Mouse (Mus musculus) heart, embryonic 11.5 days (tissue): ENCODE data around the gene Rfx2. TPM values are rescaled to one million over a fixed set of nuclear protein-coding genes. Genes with fewer than 3 reads are reported as not detected.

Experiments used
- ATAC-seq: fragments of 200-750 bp; cut with Nextera tagmentation; replicated peaks from 2 replicates; pipeline ENCODE4 v1.8.0; 2017; ENCODE audit warnings: moderate library complexity; ENCODE audit not compliant: insufficient number of reproducible peaks, low FRiP score, low TSS enrichment
- H3K27ac ChIP-seq: fragments of 300-500 bp; sonication (generic); 2 replicates; pipeline ENCODE4 v1.5.1; 2014; ENCODE audit warnings: mild to moderate bottlenecking, low read depth, low read length
- H3K27me3 ChIP-seq: fragments of 300-500 bp; sonication (generic); 2 replicates; pipeline ENCODE4 v1.6.1; 2014; ENCODE audit warnings: mild to moderate bottlenecking, low read length, mixed read lengths; ENCODE audit not compliant: control insufficient read depth, insufficient read depth
- H3K36me3 ChIP-seq: fragments of 300-500 bp; sonication (generic); 2 replicates; pipeline ENCODE4 v1.6.1; 2014; ENCODE audit warnings: mild to moderate bottlenecking, low read length, moderate library complexity, mixed read lengths; ENCODE audit not compliant: control insufficient read depth, insufficient read depth
- H3K4me1 ChIP-seq: fragments of 300-500 bp; sonication (generic); 2 replicates; pipeline ENCODE4 v1.6.1; 2014; ENCODE audit warnings: low read length; ENCODE audit not compliant: control insufficient read depth, insufficient read depth
- H3K4me2 ChIP-seq: fragments of 300-500 bp; sonication (generic); 2 replicates; pipeline ENCODE4 v1.6.1; 2014; ENCODE audit warnings: mild to moderate bottlenecking, moderate library complexity
- H3K4me3 ChIP-seq: fragments of 300-500 bp; sonication (generic); 2 replicates; pipeline ENCODE4 v1.5.1; 2014; ENCODE audit warnings: low read depth, low read length
- H3K9ac ChIP-seq: fragments of 300-500 bp; sonication (generic); 2 replicates; pipeline ENCODE4 v1.6.1; 2014; ENCODE audit warnings: mild to moderate bottlenecking, low read depth, low read length, moderate library complexity
- H3K9me3 ChIP-seq: fragments of 300-500 bp; sonication (generic); replicated peaks from 2 replicates; pipeline ENCODE4 v1.6.1; 2016; ENCODE audit warnings: low read length; ENCODE audit not compliant: control insufficient read depth
- WGBS: fragments of 180-500 bp; shearing (Covaris S2); extraction: QIAGEN DNeasy Blood & Tissue Kit; methylation state at CpG from one replicate; pipeline ENCODE4 v1.1.7; 2014; ENCODE audit not compliant: insufficient replicate concordance; 5-methylcytosine and 5-hydroxymethylcytosine counted together
- polyA plus RNA-seq: library from polyadenylated mRNA; unstranded; fragments of >200 nt; fragmentation: Nextera tagmentation; extraction: Ambion mirVana; gene quantifications from 2 replicates; pipeline ENCODE4 v1.2.1, GENCODE M21; 2014

The Rfx2 gene
- polyA plus RNA-seq, 1 experiment from 2014 or later = 3.3 TPM

DNA sequence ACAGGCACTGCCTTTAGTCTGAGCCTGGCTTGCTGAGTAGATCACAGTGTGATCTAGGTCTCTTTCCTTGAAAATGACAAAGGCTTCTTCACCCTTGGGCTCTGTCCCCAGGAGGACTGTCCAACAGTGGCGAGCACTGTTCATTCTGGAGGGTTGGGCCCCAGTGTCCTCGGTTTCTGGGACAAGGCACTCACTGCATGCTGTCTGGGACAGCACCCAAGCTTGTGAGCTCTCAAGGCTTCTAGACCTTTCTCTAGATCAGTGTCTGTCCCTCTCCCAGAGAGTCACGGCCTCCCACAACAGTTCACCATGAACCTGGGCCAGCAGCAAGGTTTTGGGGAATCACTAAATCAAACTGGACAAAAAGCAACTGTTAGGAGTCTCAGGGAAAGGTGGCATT, 38.2 kb downstream of the Rfx2 start:
- Histone ChIP-seq H3K4me3 (no peak overlapping the region), H3K9ac (no peak overlapping the region)
- WGBS = 69% methylated on average over 3 of the region's 3 CpGs

DNA sequence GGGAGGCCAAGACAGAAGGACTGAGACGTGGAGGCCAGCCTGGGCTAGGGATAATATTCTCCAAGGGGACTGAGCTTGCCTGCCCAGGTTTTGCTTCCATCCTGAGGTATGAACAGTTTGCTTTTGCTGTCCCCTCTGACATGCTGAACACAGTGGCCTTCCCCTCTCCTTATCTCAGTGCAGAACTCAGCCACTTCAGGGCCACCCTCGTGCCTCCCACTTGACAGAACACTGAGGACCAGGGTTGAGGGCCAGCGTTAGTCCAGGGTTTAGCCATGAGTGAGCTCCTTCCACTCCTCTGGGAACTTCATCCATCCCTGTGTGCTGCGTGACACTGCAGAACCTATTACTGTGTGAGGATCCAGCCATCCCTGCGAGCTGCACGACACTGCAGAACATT, 41.5 kb downstream of the Rfx2 start:
- WGBS = 62% methylated on average over 6 of the region's 6 CpGs
- H3K36me3 ChIP-seq = no peaks in the 10 kb centered on the region
- no peaks in the 10 kb centered on the region for H3K9me3 ChIP-seq
- H3K4me1 ChIP-seq = peaks cover 10% of the 10 kb centered on the region; the same call in 1 of the 2 replicates
- no peak overlapping the region for H3K9ac ChIP-seq
- no peak overlapping the region for H3K4me2 ChIP-seq
- H3K27me3 ChIP-seq = no peaks in the 10 kb centered on the region
- H3K4me3 ChIP-seq = no peak overlapping the region
- H3K27ac ChIP-seq = no peak overlapping the region
- no peak for ATAC-seq

More for the DNA sequence above, 38.2 kb downstream of the Rfx2 start:
- peaks cover 10% of the 10 kb centered on the region; the same call in 1 of the 2 replicates for H3K4me1 ChIP-seq
- H3K27me3 ChIP-seq = no peaks in the 10 kb centered on the region
- H3K36me3 ChIP-seq = no peaks in the 10 kb centered on the region
- no peaks in the 10 kb centered on the region for H3K9me3 ChIP-seq
- no peak overlapping the region for H3K4me2 ChIP-seq
- ATAC-seq = no peak
- H3K27ac ChIP-seq = no peak overlapping the region

DNA sequence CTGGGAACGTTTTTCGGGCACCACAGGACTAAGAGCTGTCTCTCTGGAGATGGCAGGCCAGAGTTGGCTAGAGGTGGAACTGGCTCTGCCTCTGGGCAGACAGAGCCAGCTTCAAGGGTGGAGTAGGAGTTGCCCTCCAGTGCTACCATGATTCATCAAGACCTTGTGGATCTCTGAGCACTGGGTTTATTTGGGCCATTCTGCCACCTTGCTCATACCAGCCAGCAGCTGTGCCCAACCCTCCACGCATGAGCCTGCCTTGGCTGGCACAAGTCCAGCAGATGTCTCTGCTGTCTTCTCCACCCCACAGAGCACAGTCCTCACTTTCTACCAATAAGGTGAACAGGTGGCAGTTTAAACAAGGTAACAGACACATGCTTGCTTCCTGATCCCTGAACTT, 41.9 kb downstream of the Rfx2 start:
- WGBS = 61% methylated on average over 3 of the region's 3 CpGs
- Histone ChIP-seq H3K9ac (peak overlapping the region; percentile 43; the same call in 1 of the 2 replicates), H3K4me2 (no peak overlapping the region), H3K36me3 (no peaks in the 10 kb centered on the region), H3K27ac (no peak overlapping the region), H3K4me3 (no peak overlapping the region), H3K9me3 (no peaks in the 10 kb centered on the region), H3K4me1 (peaks cover 10% of the 10 kb centered on the region; the same call in 1 of the 2 replicates), H3K27me3 (no peaks in the 10 kb centered on the region)
- ATAC-seq = no peak

DNA sequence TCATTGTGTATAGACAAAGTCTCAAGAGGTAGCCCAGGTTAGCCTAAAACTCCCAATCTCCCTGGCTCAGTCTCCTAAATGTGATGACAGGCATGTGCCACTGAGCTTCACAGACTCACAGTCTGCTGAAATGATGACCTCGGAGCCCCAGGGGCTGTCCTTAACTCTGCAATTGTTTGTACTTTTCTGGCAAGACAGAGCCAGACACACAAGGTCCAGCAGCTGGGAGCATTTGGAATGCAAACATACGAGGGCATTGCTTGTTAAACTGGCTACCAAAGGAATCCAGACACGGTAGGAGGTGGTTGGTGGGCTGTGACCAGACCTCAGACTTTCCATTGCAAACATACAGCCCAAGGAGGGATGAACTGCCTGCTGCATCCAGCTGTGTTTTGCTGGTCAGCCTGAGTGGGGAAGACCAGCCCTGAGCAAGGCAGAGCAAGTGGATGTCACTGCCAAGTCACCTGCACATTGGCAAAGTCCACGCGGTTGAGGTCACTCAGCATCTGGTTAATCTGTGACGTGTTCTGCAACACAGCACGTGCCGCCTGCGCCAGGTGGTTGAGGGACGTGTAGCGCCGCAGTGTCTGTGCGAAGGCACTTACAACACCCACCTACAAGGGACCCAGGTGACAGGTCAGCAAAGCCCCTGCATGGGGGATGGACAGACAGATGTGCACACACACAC, 50.4 kb downstream of the Rfx2 start:
- Histone ChIP-seq H3K9ac (no peak overlapping the region), H3K27ac (no peak overlapping the region)
- 73% methylated on average over 13 of the region's 13 CpGs for WGBS

DNA sequence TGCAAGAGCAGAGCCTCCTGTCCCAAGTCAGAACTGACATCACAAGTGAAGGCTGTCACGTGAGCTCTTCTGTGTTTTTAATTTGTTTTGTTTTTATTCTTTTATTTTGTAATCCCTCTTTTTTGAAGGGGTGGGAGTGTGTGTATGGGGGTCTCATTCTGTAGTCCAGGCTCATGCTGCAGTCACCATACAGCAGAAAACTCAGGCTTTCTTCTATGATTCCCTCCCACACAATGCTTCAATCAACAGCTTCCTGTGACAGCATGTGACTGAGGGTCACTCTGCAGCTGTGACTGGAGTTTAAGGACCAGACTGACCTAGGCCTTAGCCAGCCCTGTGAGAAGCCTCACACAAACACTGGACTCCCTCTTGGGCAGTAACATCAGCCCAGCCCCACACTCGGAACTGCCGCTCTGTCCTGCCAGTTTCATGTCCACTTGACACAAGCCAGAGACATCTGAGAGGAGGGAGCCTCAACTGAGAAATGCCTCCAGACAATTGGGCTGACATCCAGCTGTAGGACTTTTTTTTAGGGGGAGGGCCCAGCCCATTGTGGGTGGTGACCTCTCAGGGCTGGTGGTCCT, 51.9 kb downstream of the Rfx2 start:
- Histone ChIP-seq H3K4me2 (no peak overlapping the region), H3K27ac (peak overlapping the region; percentile 74), H3K27me3 (no peaks in the 10 kb centered on the region), H3K4me1 (peaks cover 23% of the 10 kb centered on the region), H3K9me3 (no peaks in the 10 kb centered on the region; the same call in 1 of the 2 replicates), H3K9ac (no peak overlapping the region), H3K4me3 (no peak overlapping the region), H3K36me3 (peaks cover 5% of the 10 kb centered on the region)
- WGBS = 33% methylated on average over 3 of the region's 3 CpGs
- ATAC-seq = peak; percentile 70

More for the DNA sequence above, 50.4 kb downstream of the Rfx2 start:
- H3K4me1 ChIP-seq = peaks cover 21% of the 10 kb centered on the region
- H3K27me3 ChIP-seq = no peaks in the 10 kb centered on the region
- H3K4me2 ChIP-seq = no peak overlapping the region
- H3K9me3 ChIP-seq = no peaks in the 10 kb centered on the region; the same call in 1 of the 2 replicates
- no peak for ATAC-seq
- no peak overlapping the region for H3K4me3 ChIP-seq
- H3K36me3 ChIP-seq = peaks cover 5% of the 10 kb centered on the region

DNA sequence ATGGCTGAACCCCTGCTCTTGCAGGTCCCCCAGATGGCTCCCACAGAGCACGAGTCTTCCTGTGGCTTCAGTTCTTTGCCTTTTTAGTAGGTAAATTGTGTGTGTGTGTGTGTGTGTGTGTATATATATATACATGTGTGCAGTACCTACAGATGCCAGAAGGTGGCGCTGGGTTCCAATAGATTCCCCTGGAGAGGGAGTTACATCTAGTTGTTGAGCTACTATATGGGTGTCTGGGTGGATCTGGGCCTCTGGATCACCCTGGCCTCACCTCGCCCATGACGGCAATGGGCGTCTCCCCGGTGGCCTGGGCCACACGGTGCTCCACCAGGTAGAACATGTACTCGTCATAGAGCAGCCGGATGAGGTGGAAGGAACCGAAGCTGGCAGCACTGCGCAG, 53.2 kb downstream of the Rfx2 start:
- Histone ChIP-seq H3K4me1 (peaks cover 27% of the 10 kb centered on the region), H3K4me2 (no peak overlapping the region), H3K4me3 (no peak overlapping the region), H3K36me3 (peaks cover 5% of the 10 kb centered on the region), H3K9ac (no peak overlapping the region), H3K27ac (no peak overlapping the region), H3K27me3 (no peaks in the 10 kb centered on the region), H3K9me3 (no peaks in the 10 kb centered on the region; the same call in 1 of the 2 replicates)
- 89% methylated on average over 11 of the region's 11 CpGs for WGBS
- ATAC-seq = no peak

DNA sequence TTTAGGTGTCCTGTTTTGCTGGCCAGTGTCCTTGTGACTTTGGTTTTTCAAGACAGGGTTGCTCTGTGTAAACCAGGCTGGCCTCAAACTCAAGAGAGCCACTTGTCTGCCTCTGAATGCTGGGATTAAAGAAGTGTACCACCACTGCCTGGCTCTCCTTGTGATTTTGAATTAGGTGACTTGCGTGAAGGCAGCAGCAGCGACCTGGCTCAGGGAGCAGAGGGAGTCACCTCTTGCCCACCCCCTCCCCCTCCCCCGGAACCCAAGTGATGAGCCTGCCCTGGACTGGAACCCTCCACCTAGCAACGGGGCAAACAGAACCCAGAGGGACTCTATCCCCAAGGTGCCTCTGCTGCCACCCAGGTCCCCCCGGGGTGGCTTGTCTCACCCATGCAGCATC, 60.9 kb downstream of the Rfx2 start, which contains the start of gene Prr22:
TSS of gene Prr22 (plus strand) at position 301 of the 400 bp plus-strand sequence.
- Histone ChIP-seq H3K36me3 (peaks cover 26% of the 10 kb centered on the region), H3K4me3 (no peak within 1 kb of the TSS), H3K27me3 (no peaks in the 10 kb centered on the region), H3K9ac (no peak within 1 kb of the TSS), H3K27ac (no peak within 1 kb of the TSS), H3K4me1 (peaks cover 11% of the 10 kb centered on the region; the same call in 1 of the 2 replicates), H3K4me2 (no peak within 1 kb of the TSS), H3K9me3 (no peaks in the 10 kb centered on the region)
- no peak for ATAC-seq
- 86% methylated on average over 5 of the region's 5 CpGs for WGBS

DNA sequence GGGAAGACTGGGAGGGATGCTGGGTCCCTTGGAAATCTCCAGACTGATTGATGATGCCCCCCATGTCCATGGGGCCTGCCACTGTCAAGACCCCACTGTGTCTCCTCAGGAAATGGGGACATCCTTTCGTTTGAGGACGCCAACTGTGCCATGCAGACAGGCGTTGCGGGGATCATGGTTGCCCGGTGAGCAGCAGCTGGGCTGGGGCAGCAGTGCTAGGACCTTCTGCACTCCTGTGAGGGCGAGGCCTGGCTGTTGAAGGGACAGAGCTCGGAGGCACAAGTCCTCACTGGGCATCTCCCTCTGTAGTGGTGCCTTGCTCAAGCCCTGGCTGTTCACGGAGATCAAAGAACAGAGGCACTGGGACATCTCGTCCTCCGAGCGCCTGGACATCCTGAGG, 61.9 kb downstream of the Rfx2 start:
- Histone ChIP-seq H3K4me3 (no peak overlapping the region), H3K36me3 (peaks cover 26% of the 10 kb centered on the region), H3K9me3 (no peaks in the 10 kb centered on the region), H3K4me2 (no peak overlapping the region), H3K27me3 (no peaks in the 10 kb centered on the region), H3K4me1 (peaks cover 9% of the 10 kb centered on the region; the same call in 1 of the 2 replicates), H3K9ac (no peak overlapping the region), H3K27ac (no peak overlapping the region)
- WGBS = 90% methylated on average over 11 of the region's 11 CpGs
- no peak for ATAC-seq
